Mouse (Mus musculus) embryonic fibroblast, embryonic 13.5 days (primary cell): Measurements from ENCODE around the gene Psme2.

Source experiments
- CTCF ChIP-seq: IDR thresholded peaks from 2 replicates; pipeline ENCODE4 v1.5.1; 2011; ENCODE audit warnings: mild to moderate bottlenecking, control low read depth, low read length, moderate library complexity, borderline replicate concordance; ENCODE audit not compliant: insufficient read depth
- POLR2A ChIP-seq: IDR thresholded peaks from 2 replicates; pipeline ENCODE4 v1.6.1; 2011; ENCODE audit warnings: low read depth, mild to moderate bottlenecking, control low read depth, low read length, moderate library complexity

- TF ChIP-seq CTCF (no peak), POLR2A (no peak)
Observed at GRCm38 (mm10) chr14:55615876-55616275, 25.0 kb upstream of the Psme2 start.
